Mouse (Mus musculus) lung, postnatal 0 days (tissue): ENCODE results near the gene Traf7. TPM values are rescaled to one million over a fixed set of nuclear protein-coding genes. Genes with fewer than 3 reads are reported as not detected.
A peak's percentile ranks its signal among the peaks of the same experiment; 100 is the strongest.

Experiments used
- ATAC-seq: fragments of 200-750 bp; cut with Nextera tagmentation; 2 replicates; pipeline ENCODE4 v1.8.0; 2017; ENCODE audit warnings: moderate library complexity
- DNase-seq: peaks from one replicate; pipeline ENCODE4 v3.0.0-alpha.2; 2016; ENCODE audit warnings: low spot score
- H3K27ac ChIP-seq: fragments of 300-500 bp; sonication (generic); 2 replicates; pipeline ENCODE4 v1.5.1; 2014; ENCODE audit warnings: antibody characterized with exemption, mild to moderate bottlenecking, low read length, mixed read lengths
- H3K27me3 ChIP-seq: fragments of 300-500 bp; sonication (generic); replicated peaks from 2 replicates; pipeline ENCODE4 v1.6.1; 2014; ENCODE audit warnings: low read length, mixed read lengths; ENCODE audit not compliant: insufficient read depth
- H3K36me3 ChIP-seq: fragments of 300-500 bp; sonication (generic); 2 replicates; pipeline ENCODE4 v1.6.1; 2014; ENCODE audit warnings: low read length, mixed read lengths; ENCODE audit not compliant: insufficient read depth
- H3K4me1 ChIP-seq: fragments of 300-500 bp; sonication (generic); 2 replicates; pipeline ENCODE4 v1.6.1; 2014; ENCODE audit warnings: antibody characterized with exemption, low read depth, low read length, mixed read lengths; ENCODE audit not compliant: insufficient read depth
- H3K4me2 ChIP-seq: fragments of 300-500 bp; sonication (generic); replicated peaks from 2 replicates; pipeline ENCODE4 v1.6.1; 2014; ENCODE audit warnings: low read depth, mild to moderate bottlenecking, low read length, moderate library complexity, mixed read lengths
- H3K4me3 ChIP-seq: fragments of 300-500 bp; sonication (generic); 2 replicates; pipeline ENCODE4 v1.5.1; 2014; ENCODE audit warnings: low read depth, low read length
- H3K9ac ChIP-seq: fragments of 300-500 bp; sonication (generic); replicated peaks from 2 replicates; pipeline ENCODE4 v1.6.1; 2014; ENCODE audit warnings: low read depth, mild to moderate bottlenecking
- H3K9me3 ChIP-seq: fragments of 300-500 bp; sonication (generic); 2 replicates; pipeline ENCODE4 v1.6.1; 2016; ENCODE audit warnings: low read length, mixed read lengths
- CTCF ChIP-seq: IDR thresholded peaks from 2 replicates; pipeline ENCODE4 v1.5.1; 2016; ENCODE audit warnings: antibody characterized with exemption, mild to moderate bottlenecking
- EP300 ChIP-seq: IDR thresholded peaks from 2 replicates; pipeline ENCODE4 v1.6.1; 2016; ENCODE audit warnings: antibody characterized with exemption, mild to moderate bottlenecking, control low read depth
- WGBS: fragments of 180-500 bp; shearing (Covaris S2); extraction: QIAGEN DNeasy Blood & Tissue Kit; methylation state at CpG from one replicate; pipeline ENCODE4 v1.1.7; 2014; 5-methylcytosine and 5-hydroxymethylcytosine counted together
- polyA plus RNA-seq: library from polyadenylated mRNA; unstranded; fragments of >200 nt; fragmentation: Nextera tagmentation; extraction: Ambion mirVana; gene quantifications from 2 replicates; pipeline ENCODE4 v1.2.1, GENCODE M21; 2015

Gene Traf7
- polyA plus RNA-seq, 1 experiment from 2014 or later, result 66.8 TPM

DNA sequence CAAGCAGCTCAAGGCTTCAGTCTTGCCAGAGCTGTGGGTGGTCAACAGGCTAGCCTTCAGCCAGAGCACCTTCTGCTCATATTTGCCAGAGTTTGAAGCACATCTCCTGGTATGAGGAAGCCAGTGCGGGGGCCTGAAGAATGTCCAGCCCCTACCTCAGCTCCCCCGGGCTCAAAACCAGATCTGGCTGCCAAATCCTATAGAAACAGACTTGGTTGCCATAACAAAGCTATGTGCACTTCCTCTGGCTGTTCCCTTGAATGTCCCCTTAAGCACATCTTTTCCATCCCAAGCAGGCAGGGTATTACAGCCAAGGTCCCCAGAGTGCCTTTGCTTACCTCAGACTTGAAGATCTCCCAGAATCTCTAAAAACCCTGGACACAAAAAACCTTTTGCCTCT is 3.0 kb downstream of the Traf7 start:
- H3K27ac ChIP-seq, result no peak overlapping the region
- no peak for ATAC-seq
- H3K9me3 ChIP-seq, result no peaks in the 10 kb centered on the region
- no peak overlapping the region for H3K9ac ChIP-seq
- peaks cover 15% of the 10 kb centered on the region; the same call in 1 of the 2 replicates for H3K4me1 ChIP-seq
- no peak overlapping the region for H3K4me3 ChIP-seq
- no peaks in the 10 kb centered on the region for H3K36me3 ChIP-seq
- H3K27me3 ChIP-seq, result no peaks in the 10 kb centered on the region
- no peak overlapping the region for H3K4me2 ChIP-seq
- TF ChIP-seq CTCF, result no peak
- no peak for TF ChIP-seq EP300
- 60% methylated on average over 2 of the region's 2 CpGs for WGBS
- DNase-seq, result no peak

DNA sequence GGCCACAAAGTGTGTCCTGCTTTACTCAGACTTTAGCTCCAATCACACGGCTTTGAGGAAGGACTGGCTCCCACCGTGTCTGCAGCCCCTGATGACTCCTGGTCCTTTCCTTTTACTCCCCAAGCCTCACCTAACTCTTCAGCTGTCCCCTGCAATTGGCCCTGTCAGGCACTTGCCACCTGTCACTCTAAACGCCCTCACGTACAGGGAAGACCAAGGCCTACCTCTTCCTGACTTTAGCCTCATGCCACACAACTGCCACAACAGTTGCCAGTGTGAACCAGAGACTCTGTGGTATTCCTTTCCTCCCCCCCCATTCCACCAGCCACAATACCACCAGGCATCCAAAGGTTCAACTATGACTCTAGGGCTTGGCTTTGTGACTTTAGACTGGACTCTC is 7.3 kb downstream of the Traf7 start:
- peaks cover 19% of the 10 kb centered on the region for H3K36me3 ChIP-seq
- no peak overlapping the region for H3K9ac ChIP-seq
- no peak for TF ChIP-seq CTCF
- no peak for TF ChIP-seq EP300
- H3K27me3 ChIP-seq, result no peaks in the 10 kb centered on the region
- 85% methylated on average over 4 of the region's 4 CpGs for WGBS
- no peak overlapping the region for H3K4me3 ChIP-seq
- H3K4me1 ChIP-seq, result peaks cover 4% of the 10 kb centered on the region; the same call in 1 of the 2 replicates
- no peaks in the 10 kb centered on the region for H3K9me3 ChIP-seq
- no peak overlapping the region for H3K4me2 ChIP-seq
- no peak for ATAC-seq
- no peak overlapping the region for H3K27ac ChIP-seq
- no peak for DNase-seq

DNA sequence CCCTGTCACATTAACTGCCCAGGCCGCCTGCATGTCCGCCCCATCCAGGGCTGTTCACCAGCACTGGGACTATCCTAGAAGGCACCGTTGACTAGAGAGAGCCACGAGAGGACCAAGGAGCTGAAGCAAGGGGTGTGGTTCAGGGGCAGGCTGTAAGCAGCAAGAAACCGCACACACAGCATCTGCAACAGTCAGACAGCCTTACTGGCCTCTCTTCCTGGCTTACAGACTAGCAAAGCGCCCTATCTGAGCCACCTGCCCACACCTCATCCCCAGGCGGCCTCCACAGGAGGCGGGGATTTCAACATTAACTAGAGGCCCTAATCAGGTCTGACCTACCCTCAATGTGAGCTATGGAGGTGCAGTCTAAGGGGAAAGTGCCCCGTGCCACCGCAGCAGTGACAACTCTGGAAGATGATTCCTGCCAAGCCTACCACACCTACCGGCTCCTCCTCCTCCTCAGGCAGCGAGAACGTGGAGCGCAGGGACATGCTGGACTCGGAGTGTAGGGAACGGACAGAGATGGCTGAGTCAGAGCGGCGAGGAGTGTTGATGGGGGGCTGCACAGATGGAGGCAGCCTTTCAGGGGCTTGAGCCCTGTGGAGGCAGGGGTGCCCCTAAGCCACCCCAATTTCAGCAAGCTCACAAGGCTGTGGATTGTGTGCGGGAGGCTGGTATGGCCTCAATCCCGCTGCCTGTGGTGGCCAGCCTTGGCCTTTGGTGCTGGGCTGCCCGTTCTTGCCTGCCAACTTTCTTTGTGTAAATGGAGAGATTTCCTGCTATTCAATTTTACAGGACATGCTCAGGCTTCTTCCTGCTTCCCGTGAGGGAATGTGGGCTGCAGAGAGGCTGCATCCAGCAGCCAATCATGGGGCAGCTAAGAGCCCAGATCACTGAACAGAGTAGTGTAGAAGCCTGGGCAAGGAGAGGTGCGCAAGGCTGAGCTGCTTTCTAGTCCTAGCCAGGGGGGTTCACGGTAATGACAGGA is 13.2 kb downstream of the Traf7 start:
- peak overlapping the region; percentile 9; the same call in 1 of the 2 replicates for H3K9ac ChIP-seq
- H3K9me3 ChIP-seq, result no peaks in the 10 kb centered on the region
- WGBS, result 66% methylated on average over 24 of the region's 24 CpGs
- TF ChIP-seq CTCF (no peak), EP300 (no peak; the same call in 1 of the 2 replicates)
- H3K4me2 ChIP-seq, result peak overlapping the region; percentile 48
- peak overlapping the region; percentile 17; the same call in 1 of the 2 replicates for H3K4me3 ChIP-seq
- DNase-seq (peak; percentile 43), ATAC-seq (peak; percentile 85)
- no peaks in the 10 kb centered on the region for H3K27me3 ChIP-seq
- H3K27ac ChIP-seq, result peak overlapping the region; percentile 72
- H3K36me3 ChIP-seq, result peaks cover 44% of the 10 kb centered on the region
- H3K4me1 ChIP-seq, result no peaks in the 10 kb centered on the region

DNA sequence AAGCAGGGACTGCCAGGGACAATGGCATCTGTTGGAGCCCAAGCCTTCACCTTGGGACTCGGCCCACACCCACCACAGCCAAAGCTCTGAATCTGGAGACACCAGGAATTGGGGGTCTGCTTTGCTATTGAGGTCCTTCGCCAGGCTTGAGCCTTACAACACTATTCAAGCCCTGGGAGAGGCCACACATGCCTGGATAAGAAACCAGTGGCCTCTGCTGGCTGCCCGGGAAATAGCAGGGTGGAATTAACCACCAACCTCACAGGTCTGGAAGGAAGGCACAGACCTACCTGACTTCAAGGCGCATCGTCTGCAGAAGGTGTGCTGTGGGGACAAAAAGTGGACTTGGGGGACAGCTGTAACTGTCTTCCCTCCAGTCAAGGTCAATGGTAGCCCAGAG is 14.1 kb downstream of the Traf7 start:
- Histone ChIP-seq H3K4me1 (no peaks in the 10 kb centered on the region), H3K27ac (peak overlapping the region; percentile 72; the same call in 1 of the 2 replicates), H3K9ac (no peak overlapping the region), H3K4me3 (peak overlapping the region; percentile 17; the same call in 1 of the 2 replicates), H3K36me3 (peaks cover 51% of the 10 kb centered on the region), H3K9me3 (no peaks in the 10 kb centered on the region), H3K27me3 (no peaks in the 10 kb centered on the region), H3K4me2 (peak overlapping the region; percentile 48)
- DNase-seq (peak; percentile 53), ATAC-seq (peak; percentile 52; the same call in 1 of the 2 replicates)
- TF ChIP-seq EP300, result no peak
- TF ChIP-seq CTCF, result peak; percentile 83
- 29% methylated on average over 5 of the region's 5 CpGs for WGBS

DNA sequence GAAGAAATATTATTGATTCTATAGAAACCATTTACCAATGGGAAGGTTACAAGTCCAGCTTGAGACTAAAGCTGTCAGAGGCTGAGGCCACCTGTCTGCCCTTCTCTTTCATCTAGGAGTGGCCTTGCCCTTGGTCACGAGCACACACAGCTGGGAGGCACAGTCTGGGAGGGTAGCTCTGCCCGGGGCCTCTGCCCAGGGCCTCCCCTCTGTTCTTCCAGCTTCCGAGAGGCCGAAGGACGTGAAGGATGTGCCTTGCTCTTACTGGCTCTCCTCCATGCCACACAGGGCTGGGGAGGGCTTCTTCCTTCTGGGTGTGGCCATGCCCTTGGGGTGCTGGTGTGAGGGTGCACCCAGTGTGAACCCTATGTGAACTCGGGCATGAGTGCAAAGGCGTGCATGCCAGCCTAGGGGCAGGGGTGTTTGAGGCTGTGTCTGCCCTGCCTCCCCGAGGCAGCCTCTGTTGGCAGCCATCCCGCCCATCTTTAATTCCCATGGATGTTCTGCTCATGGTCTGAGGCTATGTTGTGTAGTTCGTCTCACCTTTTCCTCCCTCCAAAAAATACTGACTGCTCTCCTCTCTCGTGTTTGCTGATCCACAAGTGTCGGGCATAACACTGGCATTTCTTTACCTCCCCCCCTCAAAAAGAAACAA is 19.8 kb downstream of the Traf7 start:
- ATAC-seq (no peak), DNase-seq (no peak)
- H3K4me2 ChIP-seq, result no peak overlapping the region

DNA sequence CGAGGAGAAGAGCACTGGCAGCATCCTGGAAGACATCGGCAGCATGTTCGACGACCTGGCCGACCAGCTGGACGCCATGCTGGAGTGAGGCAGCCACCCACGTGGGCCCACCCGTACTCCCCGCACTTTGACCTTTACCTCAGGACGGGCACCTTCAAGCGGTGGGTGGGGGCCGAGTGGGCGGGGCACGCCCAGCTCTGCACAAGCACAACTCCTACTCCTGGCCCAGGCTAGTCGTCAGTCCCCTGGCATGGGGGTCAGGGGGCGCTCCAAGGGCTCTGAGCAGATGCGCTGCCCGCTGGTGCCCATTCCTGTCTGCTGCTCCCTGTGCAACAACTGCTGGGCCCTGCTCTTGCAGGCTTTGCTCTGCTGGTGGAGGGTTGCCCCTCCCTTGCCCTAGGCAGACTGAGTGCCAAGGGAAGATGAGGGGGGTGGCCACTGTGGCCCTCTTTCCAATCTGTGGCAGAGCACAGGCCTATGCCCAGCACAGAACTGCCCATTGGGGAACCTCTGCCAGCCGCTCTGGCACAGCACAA is 20.5 kb downstream of the Traf7 start:
- no peaks in the 10 kb centered on the region for H3K27me3 ChIP-seq
- no peak overlapping the region for H3K9ac ChIP-seq
- H3K4me1 ChIP-seq, result no peaks in the 10 kb centered on the region
- H3K4me2 ChIP-seq, result no peak overlapping the region
- H3K9me3 ChIP-seq, result no peaks in the 10 kb centered on the region
- peaks cover 40% of the 10 kb centered on the region for H3K36me3 ChIP-seq
- no peak overlapping the region for H3K27ac ChIP-seq
- TF ChIP-seq CTCF (no peak), EP300 (no peak)
- ATAC-seq (no peak), DNase-seq (no peak)
- WGBS, result 44% methylated on average over 19 of the region's 19 CpGs
- no peak overlapping the region for H3K4me3 ChIP-seq

More for the DNA sequence above, 19.8 kb downstream of the Traf7 start:
- Histone ChIP-seq H3K27me3 (no peaks in the 10 kb centered on the region), H3K36me3 (peaks cover 40% of the 10 kb centered on the region), H3K4me1 (no peaks in the 10 kb centered on the region), H3K9ac (no peak overlapping the region), H3K27ac (no peak overlapping the region), H3K4me3 (no peak overlapping the region), H3K9me3 (no peaks in the 10 kb centered on the region)
- TF ChIP-seq CTCF (no peak), EP300 (no peak)
- 75% methylated on average over 12 of the region's 12 CpGs for WGBS
